Mouse (Mus musculus): ENCODE data around the gene Atp8a1. TPM values are rescaled to one million over a fixed set of nuclear protein-coding genes. Genes with fewer than 3 reads are reported as not detected.
"Not testable (repeated sequence)": the region's sequence is repeated elsewhere in the genome, so short reads cannot be mapped to it uniquely, and the experiment has no call there.

Gene Atp8a1
- polyA plus RNA-seq, 1 experiment from 2014 or later = 26.9 TPM

- Histone ChIP-seq H3K4me1 (ENCODE audit: control insufficient read depth, insufficient read depth, low read length) (0 out of 2 replicates have a peak, but pooled peaks cover 2% of the 10 kb centered on the region), H3K9ac (ENCODE audit: low read length) (no peak overlapping the region), H3K9me3 (ENCODE audit: control insufficient read depth, low read length) (no peaks in the 10 kb centered on the region), H3K36me3 (ENCODE audit: control insufficient read depth, insufficient read depth, low read length) (no peaks in the 10 kb centered on the region), H3K4me3 (ENCODE audit: low read depth, low read length) (no peak overlapping the region), H3K4me2 (ENCODE audit: low read depth) (no peak overlapping the region), H3K27ac (ENCODE audit: low read depth, low read length) (no peak overlapping the region), H3K27me3 (ENCODE audit: control insufficient read depth, insufficient read depth, low read length) (no peaks in the 10 kb centered on the region)
- ATAC-seq (ENCODE audit: insufficient read depth, low FRiP score, low TSS enrichment) (no peak), DNase-seq (ENCODE audit: low spot score) (no peak)
- WGBS = 95% methylated on average over 2 of the region's 2 CpGs
Observed at GRCm38 (mm10) chr5:67821185-67821584, 26.0 kb downstream of the Atp8a1 start.

GRCm38 (mm10) chr5:67819451-67819850, 27.8 kb downstream of the Atp8a1 start:
- no peak overlapping the region for H3K4me3 ChIP-seq (ENCODE audit: low read depth, low read length)
- 84% methylated on average over 5 of the region's 5 CpGs for WGBS
- no peaks in the 10 kb centered on the region for H3K27me3 ChIP-seq (ENCODE audit: control insufficient read depth, insufficient read depth, low read length)
- no peak for DNase-seq (ENCODE audit: low spot score)
- H3K4me1 ChIP-seq (ENCODE audit: control insufficient read depth, insufficient read depth, low read length) = 0 out of 2 replicates have a peak, but pooled peaks cover 2% of the 10 kb centered on the region
- no peak for ATAC-seq (ENCODE audit: insufficient read depth, low FRiP score, low TSS enrichment)
- no peak overlapping the region for H3K4me2 ChIP-seq (ENCODE audit: low read depth)
- H3K9me3 ChIP-seq (ENCODE audit: control insufficient read depth, low read length) = no peaks in the 10 kb centered on the region
- H3K27ac ChIP-seq (ENCODE audit: low read depth, low read length) = no peak overlapping the region
- no peaks in the 10 kb centered on the region for H3K36me3 ChIP-seq (ENCODE audit: control insufficient read depth, insufficient read depth, low read length)
- no peak overlapping the region for H3K9ac ChIP-seq (ENCODE audit: low read length)

- Histone ChIP-seq H3K9me3 (ENCODE audit: control insufficient read depth, low read length) (no peaks in the 10 kb centered on the region), H3K9ac (ENCODE audit: low read length) (no peak overlapping the region), H3K27me3 (ENCODE audit: control insufficient read depth, insufficient read depth, low read length) (no peaks in the 10 kb centered on the region), H3K27ac (ENCODE audit: low read depth, low read length) (no peak overlapping the region), H3K36me3 (ENCODE audit: control insufficient read depth, insufficient read depth, low read length) (no peaks in the 10 kb centered on the region), H3K4me2 (ENCODE audit: low read depth) (no peak overlapping the region), H3K4me1 (ENCODE audit: control insufficient read depth, insufficient read depth, low read length) (no peaks in the 10 kb centered on the region), H3K4me3 (ENCODE audit: low read depth, low read length) (no peak overlapping the region)
- no peak for ATAC-seq (ENCODE audit: insufficient read depth, low FRiP score, low TSS enrichment)
- WGBS = 71% methylated on average over 16 of the region's 16 CpGs
- DNase-seq (ENCODE audit: low spot score) = no peak
Observed at GRCm38 (mm10) chr5:67815572-67816325, 31.5 kb downstream of the Atp8a1 start.

- H3K4me1 ChIP-seq (ENCODE audit: control insufficient read depth, insufficient read depth, low read length); H3K4me3 ChIP-seq (ENCODE audit: low read depth, low read length); H3K36me3 ChIP-seq (ENCODE audit: control insufficient read depth, insufficient read depth, low read length); ATAC-seq (ENCODE audit: insufficient read depth, low FRiP score, low TSS enrichment); H3K4me2 ChIP-seq (ENCODE audit: low read depth); H3K27ac ChIP-seq (ENCODE audit: low read depth, low read length); H3K9me3 ChIP-seq (ENCODE audit: control insufficient read depth, low read length); H3K9ac ChIP-seq (ENCODE audit: low read length); DNase-seq (ENCODE audit: low spot score); H3K27me3 ChIP-seq (ENCODE audit: control insufficient read depth, insufficient read depth, low read length): not testable (repeated sequence)
- 92% methylated on average over 4 of the region's 8 CpGs for WGBS
Observed at GRCm38 (mm10) chr5:67815060-67815459, 32.2 kb downstream of the Atp8a1 start.

- Histone ChIP-seq H3K27ac (ENCODE audit: low read depth, low read length) (no peak overlapping the region), H3K4me1 (ENCODE audit: control insufficient read depth, insufficient read depth, low read length) (no peaks in the 10 kb centered on the region), H3K4me2 (ENCODE audit: low read depth) (no peak overlapping the region), H3K9me3 (ENCODE audit: control insufficient read depth, low read length) (no peaks in the 10 kb centered on the region), H3K4me3 (ENCODE audit: low read depth, low read length) (no peak overlapping the region), H3K27me3 (ENCODE audit: control insufficient read depth, insufficient read depth, low read length) (no peaks in the 10 kb centered on the region), H3K9ac (ENCODE audit: low read length) (no peak overlapping the region), H3K36me3 (ENCODE audit: control insufficient read depth, insufficient read depth, low read length) (no peaks in the 10 kb centered on the region)
- DNase-seq (ENCODE audit: low spot score) = no peak
- ATAC-seq (ENCODE audit: insufficient read depth, low FRiP score, low TSS enrichment) = no peak
- WGBS = 85% methylated on average over 7 of the region's 7 CpGs
Observed at GRCm38 (mm10) chr5:67814437-67814965, 32.7 kb downstream of the Atp8a1 start.

GRCm38 (mm10) chr5:67813334-67813733, 33.9 kb downstream of the Atp8a1 start:
- ATAC-seq (ENCODE audit: insufficient read depth, low FRiP score, low TSS enrichment) (no peak), DNase-seq (ENCODE audit: low spot score) (no peak)
- WGBS = 93% methylated on average over 5 of the region's 5 CpGs
- Histone ChIP-seq H3K9me3 (ENCODE audit: control insufficient read depth, low read length) (no peaks in the 10 kb centered on the region), H3K4me2 (ENCODE audit: low read depth) (no peak overlapping the region), H3K4me3 (ENCODE audit: low read depth, low read length) (no peak overlapping the region), H3K27me3 (ENCODE audit: control insufficient read depth, insufficient read depth, low read length) (no peaks in the 10 kb centered on the region), H3K27ac (ENCODE audit: low read depth, low read length) (no peak overlapping the region), H3K4me1 (ENCODE audit: control insufficient read depth, insufficient read depth, low read length) (no peaks in the 10 kb centered on the region), H3K36me3 (ENCODE audit: control insufficient read depth, insufficient read depth, low read length) (no peaks in the 10 kb centered on the region), H3K9ac (ENCODE audit: low read length) (no peak overlapping the region)

GRCm38 (mm10) chr5:67802174-67803030, 44.8 kb downstream of the Atp8a1 start:
- WGBS = 91% methylated on average over 17 of the region's 17 CpGs
- Histone ChIP-seq H3K4me2 (ENCODE audit: low read depth) (no peak overlapping the region), H3K27ac (ENCODE audit: low read depth, low read length) (no peak overlapping the region), H3K9ac (ENCODE audit: low read length) (no peak overlapping the region), H3K36me3 (ENCODE audit: control insufficient read depth, insufficient read depth, low read length) (no peaks in the 10 kb centered on the region), H3K9me3 (ENCODE audit: control insufficient read depth, low read length) (no peaks in the 10 kb centered on the region), H3K4me1 (ENCODE audit: control insufficient read depth, insufficient read depth, low read length) (no peaks in the 10 kb centered on the region), H3K4me3 (ENCODE audit: low read depth, low read length) (no peak overlapping the region), H3K27me3 (ENCODE audit: control insufficient read depth, insufficient read depth, low read length) (no peaks in the 10 kb centered on the region)
- DNase-seq (ENCODE audit: low spot score) (no peak), ATAC-seq (ENCODE audit: insufficient read depth, low FRiP score, low TSS enrichment) (no peak)

GRCm38 (mm10) chr5:67800801-67801200, 46.4 kb downstream of the Atp8a1 start:
- no peak for DNase-seq (ENCODE audit: low spot score)
- Histone ChIP-seq H3K27me3 (ENCODE audit: control insufficient read depth, insufficient read depth, low read length) (no peaks in the 10 kb centered on the region), H3K4me1 (ENCODE audit: control insufficient read depth, insufficient read depth, low read length) (no peaks in the 10 kb centered on the region), H3K27ac (ENCODE audit: low read depth, low read length) (no peak overlapping the region), H3K4me2 (ENCODE audit: low read depth) (no peak overlapping the region), H3K4me3 (ENCODE audit: low read depth, low read length) (no peak overlapping the region), H3K9ac (ENCODE audit: low read length) (no peak overlapping the region), H3K36me3 (ENCODE audit: control insufficient read depth, insufficient read depth, low read length) (no peaks in the 10 kb centered on the region), H3K9me3 (ENCODE audit: control insufficient read depth, low read length) (no peaks in the 10 kb centered on the region)
- WGBS = 33% methylated on average over 8 of the region's 8 CpGs
- no peak for ATAC-seq (ENCODE audit: insufficient read depth, low FRiP score, low TSS enrichment)

Measured in neural tube, embryonic 11.5 days (tissue).